Mouse (Mus musculus) embryonic fibroblast, embryonic 13.5 days (primary cell): ENCODE measurements around the gene Gm48551. TPM values are rescaled to one million over a fixed set of nuclear protein-coding genes. Genes with fewer than 3 reads are reported as not detected.

Source experiments
- H3K27ac ChIP-seq: 2 replicates; pipeline ENCODE4 v1.5.1; 2012; ENCODE audit warnings: low read length, control low read depth, inconsistent platforms; ENCODE audit not compliant: insufficient read depth
- H3K4me1 ChIP-seq: 2 replicates; pipeline ENCODE4 v1.6.1; 2011; ENCODE audit warnings: low read length; ENCODE audit not compliant: control insufficient read depth, insufficient read depth
- H3K4me3 ChIP-seq: 2 replicates; pipeline ENCODE4 v1.5.1; 2011; ENCODE audit warnings: mild to moderate bottlenecking, control low read depth, low read length; ENCODE audit not compliant: insufficient read depth
- CTCF ChIP-seq: IDR thresholded peaks from 2 replicates; pipeline ENCODE4 v1.5.1; 2011; ENCODE audit warnings: mild to moderate bottlenecking, control low read depth, low read length, moderate library complexity, borderline replicate concordance; ENCODE audit not compliant: insufficient read depth
- POLR2A ChIP-seq: IDR thresholded peaks from 2 replicates; pipeline ENCODE4 v1.6.1; 2011; ENCODE audit warnings: low read depth, mild to moderate bottlenecking, control low read depth, low read length, moderate library complexity
- polyA plus RNA-seq: library from polyadenylated mRNA; stranded (reverse); fragments of >200 nt; gene quantifications from 2 replicates; pipeline ENCODE4 v1.2.4, GENCODE M21; 2011; ENCODE audit warnings: low read depth; ENCODE audit not compliant: missing spikeins, insufficient read length

The Gm48551 gene
- polyA plus RNA-seq, 1 experiment = 1.4 TPM

DNA sequence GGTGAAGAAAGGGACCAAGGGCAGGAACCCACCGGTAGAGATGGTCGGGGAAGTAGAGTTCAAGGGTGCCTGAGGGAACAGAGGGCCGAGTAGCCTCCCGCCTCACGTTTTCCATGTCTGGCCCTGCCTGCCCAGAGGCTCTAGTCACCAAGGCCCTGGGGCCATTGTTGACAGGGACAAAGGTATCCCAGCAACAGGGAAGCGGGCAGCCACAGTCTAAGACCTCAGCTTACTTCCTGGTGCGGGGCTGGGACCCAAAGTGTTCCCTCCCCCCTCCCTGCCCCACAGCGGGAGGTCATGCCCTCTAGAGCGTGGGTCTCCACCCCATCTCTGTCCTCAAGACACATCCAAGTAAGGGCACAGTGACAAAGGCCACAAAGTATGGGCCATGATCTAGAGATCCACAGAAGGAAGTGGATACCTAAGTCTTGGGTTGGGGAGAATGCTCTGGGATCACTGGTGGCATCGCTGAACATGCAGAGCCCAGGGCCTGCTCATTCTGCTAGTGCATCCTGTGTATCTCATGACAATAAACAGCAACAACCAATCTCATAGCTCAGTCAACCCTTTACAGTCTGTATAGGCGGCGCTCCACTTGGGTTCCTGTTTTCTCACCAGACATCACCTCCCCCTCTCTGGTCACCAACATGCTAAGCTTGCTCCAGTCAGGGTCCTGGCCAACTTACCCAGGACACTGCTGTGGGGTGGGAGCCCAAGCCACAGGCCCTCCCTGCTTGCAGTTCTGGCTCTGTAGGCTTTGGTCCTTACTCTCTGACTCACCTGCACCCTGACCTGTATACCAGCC is 18.4 kb upstream of the Gm48551 start, which contains the start of gene 4930404N11Rik:
Gene 4930404N11Rik, minus strand, starts transcription at position 145 of the 805 bp plus-strand sequence.
- TF ChIP-seq POLR2A (peak; percentile 18), CTCF (no peak)
- no peaks in the 10 kb centered on the region for H3K4me1 ChIP-seq

DNA sequence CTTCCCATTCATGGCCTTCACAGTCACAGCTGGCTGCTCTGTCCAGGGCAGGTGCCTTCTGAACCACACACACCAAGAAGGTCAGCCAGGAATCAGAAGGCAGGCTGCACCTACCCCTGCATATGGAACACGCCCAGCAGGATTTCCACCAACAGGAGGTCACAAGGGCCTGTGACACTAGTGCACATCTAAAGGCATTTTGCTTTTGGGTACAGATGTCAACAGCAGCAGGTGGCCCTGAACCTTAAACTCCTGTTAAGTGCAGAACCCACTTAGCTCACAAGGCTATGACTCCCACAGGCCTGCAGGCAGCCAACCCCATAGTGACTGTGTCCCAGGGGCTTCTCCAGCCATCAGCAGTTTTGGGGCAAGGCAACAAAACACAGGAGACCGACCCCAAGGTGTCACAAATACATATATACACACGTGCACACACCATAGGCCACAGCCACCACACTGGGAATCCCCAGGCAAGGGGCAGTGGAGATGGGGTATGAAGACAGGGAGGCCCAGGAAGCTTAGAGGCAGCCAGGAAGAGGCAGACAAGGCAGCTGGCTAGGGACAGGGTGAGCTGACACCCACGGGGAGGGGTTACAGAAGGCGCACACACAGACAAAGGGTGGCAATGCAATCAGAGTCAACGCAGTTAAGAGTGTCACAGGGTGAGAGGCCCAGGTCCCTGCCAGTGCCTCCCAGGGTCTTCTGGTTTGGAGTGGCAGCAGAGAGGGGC is 17.6 kb upstream of the Gm48551 start:
- Histone ChIP-seq H3K4me1 (no peaks in the 10 kb centered on the region), H3K4me3 (no peak overlapping the region), H3K27ac (no peak overlapping the region)
- TF ChIP-seq CTCF = no peak
- TF ChIP-seq POLR2A = 0 out of 2 replicates have a peak, but pooled peaks have one; percentile 30

More for the DNA sequence above, 18.4 kb upstream of the Gm48551 start, which contains the start of gene 4930404N11Rik:
- Histone ChIP-seq H3K27ac (no peak within 1 kb of the TSS), H3K4me3 (no peak within 1 kb of the TSS)

DNA sequence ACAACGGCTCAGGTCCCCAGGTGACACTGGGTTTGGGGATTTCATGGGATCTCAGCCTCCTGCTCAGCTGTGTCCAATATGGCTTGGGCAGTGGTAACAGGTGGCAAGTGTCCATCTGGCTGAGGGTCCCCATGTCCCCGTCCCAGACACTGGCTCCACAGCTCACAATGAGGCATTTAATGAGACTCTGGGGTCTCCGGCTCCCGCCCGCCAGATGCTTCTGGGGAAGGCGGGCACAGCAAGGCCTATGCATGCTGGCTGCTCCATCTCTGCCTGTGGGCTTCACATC is 17.1 kb upstream of the Gm48551 start:
- no peak overlapping the region for H3K27ac ChIP-seq
- H3K4me3 ChIP-seq = no peak overlapping the region
- no peaks in the 10 kb centered on the region for H3K4me1 ChIP-seq
- TF ChIP-seq CTCF (no peak), POLR2A (no peak)

DNA sequence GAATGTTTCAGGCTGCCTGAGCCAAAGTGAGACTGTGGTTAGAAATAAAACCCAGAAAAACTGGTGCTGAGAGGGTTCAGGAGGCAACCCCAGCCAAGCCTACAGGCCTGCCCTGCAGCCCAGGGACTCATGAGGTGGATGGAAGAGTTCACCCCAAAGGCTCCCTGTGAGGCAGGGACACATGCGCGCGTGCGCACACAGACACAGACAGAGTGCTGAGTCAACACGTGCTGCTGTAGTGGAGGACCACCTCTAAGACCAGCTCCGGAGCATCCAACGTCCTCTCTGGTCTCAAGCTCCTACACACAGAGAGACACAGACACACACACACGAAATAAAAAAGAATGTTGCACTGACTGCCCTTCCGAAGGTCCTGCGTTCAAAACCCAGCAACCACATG is 8.9 kb upstream of the Gm48551 start:
- Histone ChIP-seq H3K4me3 (no peak overlapping the region), H3K27ac (no peak overlapping the region), H3K4me1 (0 out of 2 replicates have a peak, but pooled peaks cover 4% of the 10 kb centered on the region)
- TF ChIP-seq CTCF = no peak
- no peak for TF ChIP-seq POLR2A

DNA sequence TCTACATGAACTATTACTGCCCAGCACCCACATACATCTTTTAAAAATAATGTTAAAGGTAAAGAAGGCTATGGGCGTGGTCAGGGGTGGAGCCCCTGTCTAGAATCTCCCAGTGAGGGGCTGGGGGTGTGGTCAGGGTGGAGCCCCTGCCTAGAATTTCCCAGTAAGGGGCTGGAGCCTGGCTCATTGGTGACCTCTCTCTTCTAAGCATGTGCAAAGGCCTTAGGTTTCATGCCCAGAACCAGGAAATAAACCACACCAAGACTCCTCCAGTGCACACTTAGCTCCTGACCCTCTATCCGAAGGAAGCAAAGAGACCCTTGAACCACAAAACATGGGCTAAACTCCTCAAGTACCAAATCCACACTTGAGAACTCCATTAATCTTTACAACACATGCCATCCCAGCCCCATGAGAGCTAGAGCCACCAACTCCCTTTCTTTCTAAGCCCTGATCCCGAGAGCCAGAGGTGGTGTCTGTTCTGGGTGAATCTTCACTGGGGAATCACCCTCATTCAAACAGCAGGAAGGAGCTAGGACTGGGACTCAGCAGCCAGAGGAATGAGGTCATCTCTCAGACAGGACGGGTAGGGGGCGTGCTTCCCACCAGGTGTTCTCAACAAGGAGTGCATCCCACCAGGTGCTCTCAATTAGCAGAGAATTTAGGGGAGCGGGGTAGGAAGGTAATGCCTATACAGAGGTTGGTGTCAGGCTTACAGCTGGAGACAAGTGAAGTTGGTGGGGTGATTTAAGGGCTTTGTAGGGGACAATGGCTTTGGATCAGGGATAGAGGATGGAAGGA is 7.5 kb upstream of the Gm48551 start:
- H3K4me1 ChIP-seq = 0 out of 2 replicates have a peak, but pooled peaks cover 4% of the 10 kb centered on the region
- TF ChIP-seq POLR2A = no peak
- TF ChIP-seq CTCF = no peak
- peak overlapping the region; percentile 96 for H3K4me3 ChIP-seq
- H3K27ac ChIP-seq = no peak overlapping the region

DNA sequence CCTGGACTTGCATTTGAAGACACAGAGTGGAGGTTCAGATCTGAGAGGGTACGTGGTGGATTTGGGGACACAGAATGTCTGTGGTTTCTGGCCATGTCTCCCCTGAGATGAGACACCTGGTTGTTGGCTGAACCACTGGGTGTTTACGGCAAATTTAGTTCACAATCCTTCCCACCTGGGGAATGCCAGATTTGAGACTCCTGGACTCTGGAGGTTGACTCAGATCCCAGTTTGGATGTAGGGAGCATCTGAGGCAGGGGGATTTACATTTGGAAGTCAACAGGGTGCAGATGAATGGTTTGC is 7.0 kb upstream of the Gm48551 start:
- Histone ChIP-seq H3K27ac (no peak overlapping the region), H3K4me1 (0 out of 2 replicates have a peak, but pooled peaks cover 4% of the 10 kb centered on the region), H3K4me3 (peak overlapping the region; percentile 96)
- TF ChIP-seq POLR2A (no peak), CTCF (no peak)

DNA sequence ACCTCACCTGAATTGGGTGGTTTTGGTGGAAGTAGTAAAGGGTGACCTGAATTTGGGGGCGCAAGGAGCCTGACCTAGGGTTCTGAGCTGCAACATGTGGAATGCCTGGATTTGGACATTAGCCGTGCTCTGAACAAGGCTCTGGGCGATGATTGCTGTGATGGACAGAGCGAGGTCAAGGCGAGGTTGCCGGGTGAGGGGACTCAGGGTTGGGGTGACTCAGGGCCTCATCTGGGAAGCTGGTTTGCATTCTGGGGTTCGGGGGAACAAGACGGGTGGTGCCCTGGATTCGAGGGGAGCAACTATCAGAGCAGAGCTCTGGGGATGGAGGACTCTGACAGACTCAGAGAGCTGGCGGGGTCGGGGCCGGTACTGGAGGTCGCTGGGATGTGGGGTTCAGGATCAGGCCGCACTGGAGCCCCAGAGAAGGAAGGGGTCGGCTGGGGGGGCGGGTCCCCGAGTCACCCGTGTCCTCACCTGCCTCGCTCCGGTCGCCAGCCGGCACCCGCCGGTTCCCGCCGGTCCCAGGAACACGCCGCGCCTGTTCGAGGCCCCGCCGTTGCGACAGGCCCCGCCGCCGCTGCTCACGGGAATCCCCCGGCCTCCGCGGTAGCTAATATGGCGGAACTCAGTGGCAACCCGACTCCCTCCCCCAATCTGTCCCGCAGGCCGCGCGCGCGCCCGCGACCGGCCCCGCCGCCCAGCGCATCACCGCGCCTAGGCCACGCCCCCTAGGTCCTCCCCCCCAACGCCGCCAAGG is 6.3 kb upstream of the Gm48551 start, which contains the start of gene Fzr1:
Gene Fzr1, minus strand, starts transcription at position 724 of the 760 bp plus-strand sequence.
- 0 out of 2 replicates have a peak, but pooled peaks cover 4% of the 10 kb centered on the region for H3K4me1 ChIP-seq
- peak within 1 kb of the TSS; percentile 96 for H3K4me3 ChIP-seq
- no peak within 1 kb of the TSS for H3K27ac ChIP-seq
- TF ChIP-seq CTCF (no peak), POLR2A (peak; percentile 65)

DNA sequence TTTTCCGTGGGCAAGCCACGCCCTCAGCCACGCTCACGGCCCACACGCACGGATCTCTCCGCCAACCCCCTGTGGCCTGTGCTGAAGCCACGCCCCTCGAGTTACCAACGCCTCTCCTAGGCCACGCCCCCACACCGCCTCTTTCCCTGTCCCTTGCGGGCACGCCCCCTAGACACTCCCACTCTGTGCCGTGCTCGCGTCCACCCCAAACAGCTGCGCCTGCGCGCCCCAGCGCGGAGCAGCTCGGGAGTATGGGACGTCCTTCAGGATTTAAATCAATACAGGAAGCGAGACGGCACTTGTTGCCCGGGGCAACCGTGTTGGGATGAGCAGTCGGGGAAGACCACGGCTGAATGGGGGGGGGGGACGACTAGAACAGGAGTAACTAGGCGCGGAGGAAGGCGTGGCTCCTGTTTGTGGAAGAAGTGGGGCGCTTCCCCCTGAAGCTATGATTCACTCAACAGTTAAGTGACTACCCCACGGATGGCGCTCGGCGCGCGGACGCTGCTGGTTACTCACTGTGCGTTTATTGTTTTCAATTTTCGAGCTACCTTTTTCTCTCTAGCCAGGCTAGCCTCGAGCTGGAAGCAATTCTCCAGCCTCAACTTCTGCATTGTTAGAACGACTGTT is 5.6 kb upstream of the Gm48551 start:
- 0 out of 2 replicates have a peak, but pooled peaks cover 4% of the 10 kb centered on the region for H3K4me1 ChIP-seq
- TF ChIP-seq POLR2A (peak; percentile 64), CTCF (no peak)
- peak overlapping the region; percentile 41 for H3K4me3 ChIP-seq
- no peak overlapping the region for H3K27ac ChIP-seq
